Mouse (Mus musculus) liver, postnatal 0 days (tissue): Measurements from ENCODE around the gene 4930412O13Rik. TPM values are rescaled to one million over a fixed set of nuclear protein-coding genes. Genes with fewer than 3 reads are reported as not detected.

Source experiments
- ATAC-seq: fragments of 200-750 bp; cut with Nextera tagmentation; 2 replicates; pipeline ENCODE4 v1.8.0; 2017; ENCODE audit warnings: mild to moderate bottlenecking, moderate library complexity
- DNase-seq: peaks from one replicate; pipeline ENCODE4 v3.0.0-alpha.2; 2016
- H3K27ac ChIP-seq: fragments of 300-500 bp; sonication (generic); 2 replicates; pipeline ENCODE4 v1.5.1; 2014; ENCODE audit warnings: antibody characterized with exemption, moderate library complexity, mild to moderate bottlenecking, low read depth
- H3K27me3 ChIP-seq: fragments of 300-500 bp; sonication (generic); 2 replicates; pipeline ENCODE4 v1.6.1; 2014; ENCODE audit warnings: low read length, control low read depth, mixed read lengths; ENCODE audit not compliant: insufficient read depth
- H3K36me3 ChIP-seq: fragments of 300-500 bp; sonication (generic); replicated peaks from 2 replicates; pipeline ENCODE4 v1.6.1; 2014; ENCODE audit warnings: mild to moderate bottlenecking, control low read depth, low read length, moderate library complexity, mixed read lengths; ENCODE audit not compliant: insufficient read depth
- H3K4me1 ChIP-seq: fragments of 300-500 bp; sonication (generic); 2 replicates; pipeline ENCODE4 v1.6.1; 2014; ENCODE audit warnings: antibody characterized with exemption, mild to moderate bottlenecking, control low read depth; ENCODE audit not compliant: insufficient read depth
- H3K4me2 ChIP-seq: fragments of 300-500 bp; sonication (generic); 2 replicates; pipeline ENCODE4 v1.6.1; 2014; ENCODE audit warnings: low read depth, mild to moderate bottlenecking, low read length, moderate library complexity, mixed read lengths
- H3K4me3 ChIP-seq: fragments of 300-500 bp; sonication (generic); 2 replicates; pipeline ENCODE4 v1.5.1; 2014; ENCODE audit warnings: low read depth, low read length
- H3K9ac ChIP-seq: fragments of 300-500 bp; sonication (generic); replicated peaks from 2 replicates; pipeline ENCODE4 v1.6.1; 2014; ENCODE audit warnings: mild to moderate bottlenecking, moderate library complexity
- H3K9me3 ChIP-seq: fragments of 300-500 bp; sonication (generic); 2 replicates; pipeline ENCODE4 v1.6.1; 2016; ENCODE audit warnings: mild to moderate bottlenecking, control low read depth, low read length, mixed read lengths
- CTCF ChIP-seq: sonication (generic); IDR thresholded peaks from 2 replicates; pipeline ENCODE4 v1.5.1; 2016; ENCODE audit warnings: antibody characterized with exemption, low read depth
- EP300 ChIP-seq: IDR thresholded peaks from 2 replicates; pipeline ENCODE4 v1.6.1; 2016; ENCODE audit warnings: antibody characterized with exemption, low read depth, mild to moderate bottlenecking
- WGBS: fragments of 180-500 bp; shearing (Covaris S2); extraction: QIAGEN DNeasy Blood & Tissue Kit; methylation state at CpG from one replicate; pipeline ENCODE4 v1.1.7; 2014; ENCODE audit not compliant: insufficient replicate concordance; 5-methylcytosine and 5-hydroxymethylcytosine counted together
- polyA plus RNA-seq: library from polyadenylated mRNA; unstranded; fragments of >200 nt; fragmentation: Nextera tagmentation; extraction: Ambion mirVana; gene quantifications from 2 replicates; pipeline ENCODE4 v1.2.1, GENCODE M21; 2015

4930412O13Rik gene
- polyA plus RNA-seq, 1 experiment from 2014 or later, result not detected

DNA sequence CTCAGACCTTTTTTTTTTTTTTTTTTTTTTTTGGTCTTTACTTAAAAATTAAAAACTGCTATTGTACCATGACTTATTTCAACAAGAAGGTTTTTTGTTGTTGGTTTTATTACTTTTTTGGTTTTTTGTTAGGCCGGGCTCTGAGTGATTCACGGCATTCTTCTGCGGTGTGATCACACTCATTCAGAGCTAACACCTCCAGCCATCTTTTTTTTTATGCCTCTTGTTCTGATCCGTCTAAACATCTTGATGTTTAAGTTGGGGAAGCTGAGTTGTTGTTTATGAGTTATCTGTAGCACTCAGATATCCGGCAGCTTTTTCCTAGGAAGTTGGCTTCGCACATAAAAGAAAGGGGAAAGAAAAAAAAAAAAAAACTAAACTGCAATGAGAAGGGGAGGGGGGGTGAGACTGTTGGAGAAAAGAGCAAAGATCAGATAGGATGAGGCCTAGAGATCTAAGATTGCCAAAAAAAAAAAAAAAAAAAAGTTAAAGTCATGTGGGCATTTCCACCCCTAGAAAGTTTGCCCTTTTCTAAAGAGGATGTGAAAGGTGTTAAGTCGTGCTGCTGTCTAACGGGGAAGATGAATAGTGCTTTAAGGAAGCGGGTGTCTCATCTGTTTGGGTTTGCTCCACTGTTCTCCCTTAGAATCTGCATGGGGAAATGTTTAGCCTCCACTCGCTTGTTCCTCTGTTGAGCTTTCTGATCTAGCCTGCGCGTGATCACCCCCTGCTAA, 13.8 kb upstream of the 4930412O13Rik start:
- Histone ChIP-seq H3K27me3 (no peaks in the 10 kb centered on the region), H3K36me3 (no peaks in the 10 kb centered on the region), H3K4me2 (no peak overlapping the region), H3K4me3 (no peak overlapping the region), H3K9ac (no peak overlapping the region), H3K9me3 (no peaks in the 10 kb centered on the region), H3K27ac (no peak overlapping the region), H3K4me1 (0 out of 2 replicates have a peak, but pooled peaks cover under 1% of the 10 kb centered on the region)
- DNase-seq (no peak), ATAC-seq (no peak)
- TF ChIP-seq EP300, result no peak
- no peak for TF ChIP-seq CTCF
- WGBS, result 45% methylated on average over 12 of the region's 12 CpGs

GRCm38 (mm10) chr2:9871141-9871716, 9.8 kb upstream of the 4930412O13Rik start:
- ATAC-seq (no peak), DNase-seq (no peak)
- H3K9me3 ChIP-seq, result no peaks in the 10 kb centered on the region
- WGBS, result 30% methylated on average over 4 of the region's 4 CpGs
- H3K4me3 ChIP-seq, result no peak overlapping the region
- H3K4me2 ChIP-seq, result no peak overlapping the region
- peaks cover 21% of the 10 kb centered on the region for H3K27me3 ChIP-seq
- H3K27ac ChIP-seq, result no peak overlapping the region
- no peaks in the 10 kb centered on the region for H3K36me3 ChIP-seq
- H3K4me1 ChIP-seq, result 0 out of 2 replicates have a peak, but pooled peaks cover 6% of the 10 kb centered on the region
- H3K9ac ChIP-seq, result no peak overlapping the region
- TF ChIP-seq EP300, result no peak
- no peak for TF ChIP-seq CTCF

DNA sequence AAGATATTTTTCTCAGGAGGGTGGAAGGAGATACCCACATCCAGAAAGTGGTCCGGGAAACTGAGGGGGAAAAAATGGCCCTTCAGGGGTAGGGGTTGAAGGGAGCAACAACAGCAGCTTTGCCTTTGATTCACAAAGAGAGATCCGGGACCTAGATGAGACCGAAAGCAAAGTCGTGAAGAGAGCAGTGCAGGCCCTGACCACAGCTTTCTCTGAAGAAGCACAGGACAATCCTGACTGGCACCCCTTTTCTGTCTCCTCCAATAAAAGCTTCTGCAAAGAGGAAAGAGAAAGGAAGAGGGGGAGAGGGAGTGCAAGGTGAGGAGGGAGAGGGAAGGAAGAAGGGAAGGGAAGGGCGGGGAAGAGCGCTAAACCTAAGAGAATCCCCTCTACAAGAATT, 9.3 kb upstream of the 4930412O13Rik start:
- no peak for DNase-seq
- no peak for ATAC-seq
- Histone ChIP-seq H3K9me3 (no peaks in the 10 kb centered on the region), H3K9ac (no peak overlapping the region), H3K4me1 (0 out of 2 replicates have a peak, but pooled peaks cover 6% of the 10 kb centered on the region), H3K27ac (no peak overlapping the region), H3K36me3 (no peaks in the 10 kb centered on the region), H3K4me2 (no peak overlapping the region), H3K4me3 (no peak overlapping the region), H3K27me3 (peaks cover 26% of the 10 kb centered on the region)
- no peak for TF ChIP-seq CTCF
- TF ChIP-seq EP300, result no peak
- 40% methylated on average over 6 of the region's 6 CpGs for WGBS

- no peak for TF ChIP-seq EP300
- TF ChIP-seq CTCF, result no peak
- Histone ChIP-seq H3K36me3 (no peaks in the 10 kb centered on the region), H3K9me3 (no peaks in the 10 kb centered on the region), H3K4me3 (no peak overlapping the region), H3K4me2 (no peak overlapping the region), H3K4me1 (peaks cover 11% of the 10 kb centered on the region), H3K9ac (no peak overlapping the region), H3K27ac (no peak overlapping the region), H3K27me3 (peaks cover 35% of the 10 kb centered on the region)
- DNase-seq, result no peak
- 27% methylated on average over 12 of the region's 12 CpGs for WGBS
- ATAC-seq, result no peak
These were observed 8.4 kb upstream of the 4930412O13Rik start for GRCm38 (mm10) chr2:9872682-9873081.

DNA sequence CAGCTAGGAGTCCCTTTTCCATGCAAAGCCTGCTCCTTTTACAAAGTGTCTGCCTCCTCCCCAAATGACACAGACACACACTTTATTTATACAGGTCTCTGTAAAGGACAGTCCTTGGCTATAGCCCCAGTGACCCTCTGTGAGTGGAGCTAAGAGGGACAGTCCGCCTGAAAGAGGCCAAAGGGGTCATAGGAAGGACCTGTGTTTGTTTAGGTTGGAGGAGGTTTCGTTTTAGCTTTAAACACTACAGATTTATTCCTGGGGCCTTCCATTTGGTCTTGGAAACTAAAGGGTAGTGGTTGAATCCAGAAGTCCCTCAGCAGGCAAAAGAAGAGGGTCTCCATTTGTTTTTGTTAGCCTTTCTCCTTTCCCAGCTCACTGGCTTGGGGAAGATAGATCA, 7.3 kb upstream of the 4930412O13Rik start:
- Histone ChIP-seq H3K4me3 (no peak overlapping the region), H3K4me1 (peaks cover 17% of the 10 kb centered on the region), H3K36me3 (no peaks in the 10 kb centered on the region), H3K4me2 (no peak overlapping the region), H3K9ac (no peak overlapping the region), H3K27me3 (peaks cover 45% of the 10 kb centered on the region), H3K27ac (no peak overlapping the region), H3K9me3 (no peaks in the 10 kb centered on the region)
- no peak for TF ChIP-seq EP300
- no peak for TF ChIP-seq CTCF
- WGBS, result 46% methylated on average over 2 of the region's 2 CpGs
- DNase-seq, result no peak
- ATAC-seq, result no peak

- DNase-seq, result no peak
- H3K4me2 ChIP-seq, result no peak overlapping the region
- 56% methylated on average over 32 of the region's 39 CpGs for WGBS
These were observed 6.4 kb upstream of the 4930412O13Rik start for GRCm38 (mm10) chr2:9874467-9875219.

More at GRCm38 (mm10) chr2:9874467-9875219, 6.4 kb upstream of the 4930412O13Rik start:
- no peak for TF ChIP-seq CTCF
- no peak for TF ChIP-seq EP300
- Histone ChIP-seq H3K4me1 (peaks cover 17% of the 10 kb centered on the region), H3K36me3 (no peaks in the 10 kb centered on the region), H3K9me3 (no peaks in the 10 kb centered on the region), H3K9ac (no peak overlapping the region), H3K4me3 (no peak overlapping the region), H3K27ac (no peak overlapping the region), H3K27me3 (peaks cover 51% of the 10 kb centered on the region)
- ATAC-seq, result no peak
